Mouse (Mus musculus): Measurements from ENCODE around the gene 5530400C23Rik. TPM values are rescaled to one million over a fixed set of nuclear protein-coding genes. Genes with fewer than 3 reads are reported as not detected.
"Not testable (repeated sequence)": the region's sequence is repeated elsewhere in the genome, so short reads cannot be mapped to it uniquely, and the experiment has no call there.

5530400C23Rik gene
- polyA plus RNA-seq (2014; fragmentation: Nextera tagmentation; extraction: Ambion mirVana): not detected in 2 replicates

- not testable (repeated sequence) for H3K9ac ChIP-seq (replicated peaks; ENCODE audit: low read depth, low read length); H3K4me1 ChIP-seq (ENCODE audit: control insufficient read depth, insufficient read depth, low read length); H3K27ac ChIP-seq (ENCODE audit: low read length); ATAC-seq (ENCODE audit: insufficient number of reproducible peaks, insufficient read depth, low FRiP score, low read depth); H3K9me3 ChIP-seq (ENCODE audit: control insufficient read depth, low read depth, low read length); H3K4me3 ChIP-seq (ENCODE audit: low read depth, low read length); H3K27me3 ChIP-seq (ENCODE audit: control insufficient read depth, insufficient read depth, low read length); H3K36me3 ChIP-seq (ENCODE audit: control insufficient read depth, insufficient read depth, low read length); H3K4me2 ChIP-seq (replicated peaks; ENCODE audit: low read depth, low read length)
Observed at GRCm38 (mm10) chr6:133291916-133292315, at the start of gene 5530400C23Rik. Gene 5530400C23Rik (plus strand): TSS chr6:133292216.

- no peaks in the 10 kb centered on the region for H3K9me3 ChIP-seq (ENCODE audit: control insufficient read depth, low read depth, low read length)
- WGBS: 73% methylated on average over 3 of the region's 3 CpGs
- no peak for ATAC-seq (ENCODE audit: insufficient number of reproducible peaks, insufficient read depth, low FRiP score, low read depth)
- H3K4me2 ChIP-seq (replicated peaks; ENCODE audit: low read depth, low read length): no peak overlapping the region
- no peaks in the 10 kb centered on the region for H3K36me3 ChIP-seq (ENCODE audit: control insufficient read depth, insufficient read depth, low read length)
- no peaks in the 10 kb centered on the region for H3K4me1 ChIP-seq (ENCODE audit: control insufficient read depth, insufficient read depth, low read length)
- H3K27ac ChIP-seq (ENCODE audit: low read length): no peak overlapping the region
- no peak overlapping the region for H3K9ac ChIP-seq (replicated peaks; ENCODE audit: low read depth, low read length)
- H3K27me3 ChIP-seq (ENCODE audit: control insufficient read depth, insufficient read depth, low read length): no peaks in the 10 kb centered on the region
- no peak overlapping the region for H3K4me3 ChIP-seq (ENCODE audit: low read depth, low read length)
Observed at GRCm38 (mm10) chr6:133305952-133306715, 14.1 kb downstream of the 5530400C23Rik start.

DNA sequence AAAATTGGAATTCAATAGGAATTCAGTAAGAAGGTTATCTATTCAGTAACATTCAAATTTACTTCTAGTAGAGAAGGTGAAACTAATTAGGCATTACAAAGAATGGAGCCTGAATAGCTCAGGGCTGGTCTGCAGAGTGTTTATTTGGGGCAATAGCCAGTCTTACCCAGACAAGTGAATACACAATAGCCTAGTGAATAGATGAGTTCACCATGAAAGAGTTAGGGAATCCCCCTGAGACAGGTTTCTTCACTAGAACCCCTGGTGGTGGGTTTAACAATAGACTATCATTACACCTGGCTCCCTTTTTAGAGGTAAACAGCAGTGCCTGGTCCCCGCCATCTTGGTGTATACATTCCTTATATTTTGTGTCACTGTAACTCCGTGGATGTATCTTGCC, 21.9 kb downstream of the 5530400C23Rik start:
- not testable (repeated sequence) for H3K4me1 ChIP-seq (ENCODE audit: control insufficient read depth, insufficient read depth, low read length); H3K36me3 ChIP-seq (ENCODE audit: control insufficient read depth, insufficient read depth, low read length); H3K4me2 ChIP-seq (replicated peaks; ENCODE audit: low read depth, low read length); H3K27me3 ChIP-seq (ENCODE audit: control insufficient read depth, insufficient read depth, low read length); H3K27ac ChIP-seq (ENCODE audit: low read length); ATAC-seq (ENCODE audit: insufficient number of reproducible peaks, insufficient read depth, low FRiP score, low read depth); H3K9ac ChIP-seq (replicated peaks; ENCODE audit: low read depth, low read length); H3K4me3 ChIP-seq (ENCODE audit: low read depth, low read length); H3K9me3 ChIP-seq (ENCODE audit: control insufficient read depth, low read depth, low read length)
- WGBS: 87% methylated on average over 2 of the region's 2 CpGs

DNA sequence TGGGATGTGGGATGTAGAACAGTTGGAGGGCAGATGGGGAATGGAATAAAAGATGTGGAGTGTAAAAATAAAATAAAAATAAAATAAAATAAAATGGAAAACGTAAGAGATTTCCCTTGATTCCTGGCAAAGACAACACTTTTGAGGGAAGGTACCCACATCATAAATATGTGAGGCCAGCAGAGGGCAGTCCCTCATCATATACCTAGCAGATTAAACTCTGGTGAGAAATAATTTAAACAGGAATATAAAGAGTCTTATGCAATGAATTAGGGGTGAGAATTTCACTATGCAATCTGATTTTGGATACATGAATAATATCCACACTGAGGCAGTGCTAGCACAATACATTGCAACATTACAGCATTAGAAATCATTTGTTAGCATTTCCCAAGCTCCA, 46.5 kb downstream of the 5530400C23Rik start:
- ATAC-seq (ENCODE audit: insufficient number of reproducible peaks, insufficient read depth, low FRiP score, low read depth): no peak
- Histone ChIP-seq H3K36me3 (ENCODE audit: control insufficient read depth, insufficient read depth, low read length) (no peaks in the 10 kb centered on the region), H3K27ac (ENCODE audit: low read length) (no peak overlapping the region), H3K9ac (replicated peaks; ENCODE audit: low read depth, low read length) (no peak overlapping the region), H3K27me3 (ENCODE audit: control insufficient read depth, insufficient read depth, low read length) (no peaks in the 10 kb centered on the region), H3K4me1 (ENCODE audit: control insufficient read depth, insufficient read depth, low read length) (no peaks in the 10 kb centered on the region), H3K9me3 (ENCODE audit: control insufficient read depth, low read depth, low read length) (no peaks in the 10 kb centered on the region), H3K4me3 (ENCODE audit: low read depth, low read length) (no peak overlapping the region), H3K4me2 (replicated peaks; ENCODE audit: low read depth, low read length) (no peak overlapping the region)
- WGBS: 73% methylated on average over 1 of the region's 1 CpGs

- H3K9ac ChIP-seq (replicated peaks; ENCODE audit: low read depth, low read length); H3K36me3 ChIP-seq (ENCODE audit: control insufficient read depth, insufficient read depth, low read length); H3K4me1 ChIP-seq (ENCODE audit: control insufficient read depth, insufficient read depth, low read length); H3K27ac ChIP-seq (ENCODE audit: low read length); H3K4me2 ChIP-seq (replicated peaks; ENCODE audit: low read depth, low read length); H3K9me3 ChIP-seq (ENCODE audit: control insufficient read depth, low read depth, low read length); H3K27me3 ChIP-seq (ENCODE audit: control insufficient read depth, insufficient read depth, low read length); H3K4me3 ChIP-seq (ENCODE audit: low read depth, low read length): not testable (repeated sequence)
- ATAC-seq (ENCODE audit: insufficient number of reproducible peaks, insufficient read depth, low FRiP score, low read depth): peak; percentile 46; the same call in 1 of the 2 replicates
- whole genome bisulfite sequencing: 22% methylated on average over 5 of the region's 5 CpGs
Observed at GRCm38 (mm10) chr6:133341731-133342130, 49.7 kb downstream of the 5530400C23Rik start.

Other genes with a start within 250 kb of the 5530400C23Rik start
- gene Tas2r140, start 236.4 kb upstream of the 5530400C23Rik start, polyA plus RNA-seq (2014; fragmentation: Nextera tagmentation; extraction: Ambion mirVana): not detected in 2 replicates
- 80.4 and 86.0 TPM in 2 replicates for gene Smim10l1, start 187.3 kb upstream of the 5530400C23Rik start, polyA plus RNA-seq (2014; fragmentation: Nextera tagmentation; extraction: Ambion mirVana)

Data from stomach, embryonic 14.5 days (tissue).